Mouse (Mus musculus) cerebellum, adult 2 months (tissue): Measurements from ENCODE around the gene Sap30l.

Source experiments
- CTCF ChIP-seq: fragments of 200-500 bp; IDR thresholded peaks from 2 replicates; pipeline ENCODE4 v1.5.1; 2011; ENCODE audit warnings: low read depth, mild to moderate bottlenecking, control low read depth, low read length, moderate library complexity, borderline replicate concordance; ENCODE audit not compliant: insufficient read depth
- POLR2A ChIP-seq: fragments of 200-500 bp; IDR thresholded peaks from 2 replicates; pipeline ENCODE4 v1.6.1; 2011; ENCODE audit warnings: low read length, control low read depth, borderline replicate concordance; ENCODE audit not compliant: insufficient read depth

GRCm38 (mm10) chr11:57773936-57774335, 27.5 kb upstream of the Sap30l start:
- TF ChIP-seq CTCF (no peak), POLR2A (no peak)
